Mouse (Mus musculus): ENCODE results near the gene Psenen.

GRCm38 (mm10) chr7:30544327-30544726, 19.1 kb downstream of the Psenen start:
- TF ChIP-seq CTCF (IDR thresholded peaks at IDR 0.05; ENCODE audit: low read depth, low read length) (no peak), POLR2A (IDR thresholded peaks at IDR 0.05; ENCODE audit: borderline replicate concordance, low read depth, low read length) (no peak)
